Mouse (Mus musculus) bone marrow macrophage, adult 2 months (primary cell): Measurements from ENCODE around the gene Tex22. TPM values are rescaled to one million over a fixed set of nuclear protein-coding genes. Genes with fewer than 3 reads are reported as not detected.
A peak's percentile ranks its signal among the peaks of the same experiment; 100 is the strongest.

Source experiments
- H3K27ac ChIP-seq: 2 replicates; pipeline ENCODE4 v1.5.1; 2012; ENCODE audit warnings: low read depth, low read length; ENCODE audit not compliant: insufficient read depth
- H3K4me1 ChIP-seq: 2 replicates; pipeline ENCODE4 v1.6.1; 2012; ENCODE audit warnings: low read length; ENCODE audit not compliant: control insufficient read depth, insufficient read depth
- H3K4me3 ChIP-seq: 2 replicates; pipeline ENCODE4 v1.5.1; 2012; ENCODE audit warnings: mild to moderate bottlenecking, low read length, moderate library complexity; ENCODE audit not compliant: insufficient read depth
- CTCF ChIP-seq: IDR thresholded peaks from 2 replicates; pipeline ENCODE4 v1.5.1; 2012; ENCODE audit warnings: low read depth, mild to moderate bottlenecking, low read length, moderate library complexity
- POLR2A ChIP-seq: IDR thresholded peaks from 2 replicates; pipeline ENCODE4 v1.6.1; 2012; ENCODE audit warnings: mild to moderate bottlenecking, low read depth, low read length, borderline replicate concordance
- polyA plus RNA-seq: library from polyadenylated mRNA; stranded (reverse); fragments of >200 nt; gene quantifications from 2 replicates; pipeline ENCODE4 v1.2.4, GENCODE M21; 2012; ENCODE audit not compliant: missing spikeins, insufficient read depth, insufficient read length

Tex22 gene
- polyA plus RNA-seq, 1 experiment, result not detected

DNA sequence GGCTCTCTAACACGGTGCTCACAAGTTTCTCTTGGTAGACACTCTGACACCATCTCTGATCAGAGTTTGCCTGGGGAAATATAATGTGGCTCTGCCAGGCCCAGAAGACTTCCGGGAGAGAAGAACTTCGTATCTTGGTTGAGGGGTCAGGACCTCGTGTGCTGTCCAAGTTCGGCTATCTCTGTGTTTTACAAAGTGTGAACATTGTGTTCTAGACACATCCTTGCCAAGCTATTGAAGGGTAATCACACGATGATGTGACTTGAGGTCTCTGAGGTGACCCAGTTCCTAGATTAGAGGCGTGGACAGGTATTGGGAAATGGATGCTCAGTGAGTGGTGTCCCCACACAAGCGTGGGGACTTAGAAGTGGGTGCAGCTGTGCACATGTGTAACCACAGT lies 18.2 kb upstream of the Tex22 start:
- Histone ChIP-seq H3K27ac (no peak overlapping the region), H3K4me1 (no peaks in the 10 kb centered on the region), H3K4me3 (no peak overlapping the region)
- TF ChIP-seq POLR2A, result no peak
- TF ChIP-seq CTCF, result no peak

DNA sequence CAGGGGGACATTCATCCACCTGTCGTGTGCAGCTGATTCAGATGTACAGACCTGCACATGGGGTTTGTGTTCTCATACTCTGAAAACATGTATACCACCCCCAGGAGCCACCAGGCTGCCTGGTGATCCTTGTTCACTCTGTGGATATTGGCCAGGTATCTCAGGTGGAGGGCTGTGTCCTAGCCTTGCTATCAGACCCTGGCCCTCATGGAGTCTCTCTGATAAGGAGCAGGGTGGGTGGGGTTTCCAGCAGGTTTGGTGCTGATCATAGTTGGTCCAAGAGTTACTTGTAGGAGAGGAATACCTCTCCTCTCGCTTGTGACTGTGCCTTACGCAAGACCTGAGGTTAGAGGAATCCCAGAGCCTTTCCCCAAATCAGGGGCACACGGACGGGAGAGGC lies 14.1 kb upstream of the Tex22 start:
- no peak overlapping the region for H3K4me3 ChIP-seq
- H3K27ac ChIP-seq, result no peak overlapping the region
- no peaks in the 10 kb centered on the region for H3K4me1 ChIP-seq
- TF ChIP-seq POLR2A, result no peak
- TF ChIP-seq CTCF, result no peak

DNA sequence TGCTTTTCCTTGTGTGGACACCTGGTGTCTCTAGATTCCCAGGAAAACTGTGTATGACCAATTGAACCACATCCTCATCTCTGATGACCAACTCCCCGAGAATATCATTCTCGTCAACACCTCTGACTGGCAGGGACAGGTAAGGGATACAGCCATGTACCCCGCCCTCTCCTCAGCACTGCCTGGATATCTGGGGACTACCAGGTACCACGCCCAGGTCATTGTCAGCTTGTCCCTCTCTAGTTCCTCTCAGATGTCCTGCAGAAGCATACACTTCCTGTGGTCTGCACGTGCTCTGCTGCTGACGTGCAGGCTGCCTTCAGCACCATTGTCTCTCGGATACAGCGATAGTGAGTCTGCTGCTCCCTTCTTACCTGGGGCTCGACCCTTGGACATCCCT lies 12.7 kb upstream of the Tex22 start:
- TF ChIP-seq CTCF, result no peak
- TF ChIP-seq POLR2A, result no peak
- H3K4me1 ChIP-seq, result no peaks in the 10 kb centered on the region

DNA sequence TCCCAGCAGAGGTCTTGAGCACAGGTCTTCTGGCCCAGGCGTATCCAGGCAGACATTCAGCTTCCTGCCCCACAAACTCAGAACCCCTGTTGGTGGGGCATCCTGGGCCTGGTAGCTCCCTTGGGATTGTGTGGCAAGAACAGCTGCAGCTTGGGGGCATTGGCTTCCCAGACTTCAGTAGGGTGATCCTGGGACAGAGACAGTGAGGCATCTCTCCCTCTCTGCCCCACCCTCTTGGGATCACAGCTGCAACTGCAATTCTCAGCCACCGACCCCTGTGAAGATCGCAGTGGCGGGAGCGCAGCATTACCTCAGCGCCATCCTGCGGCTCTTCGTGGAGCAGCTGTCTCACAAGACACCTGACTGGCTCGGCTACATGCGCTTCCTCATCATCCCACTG lies 12.1 kb upstream of the Tex22 start:
- TF ChIP-seq POLR2A, result no peak
- no peak overlapping the region for H3K27ac ChIP-seq
- H3K4me1 ChIP-seq, result no peaks in the 10 kb centered on the region
- H3K4me3 ChIP-seq, result no peak overlapping the region

More for the DNA sequence above, 12.7 kb upstream of the Tex22 start:
- Histone ChIP-seq H3K4me3 (no peak overlapping the region), H3K27ac (no peak overlapping the region)

DNA sequence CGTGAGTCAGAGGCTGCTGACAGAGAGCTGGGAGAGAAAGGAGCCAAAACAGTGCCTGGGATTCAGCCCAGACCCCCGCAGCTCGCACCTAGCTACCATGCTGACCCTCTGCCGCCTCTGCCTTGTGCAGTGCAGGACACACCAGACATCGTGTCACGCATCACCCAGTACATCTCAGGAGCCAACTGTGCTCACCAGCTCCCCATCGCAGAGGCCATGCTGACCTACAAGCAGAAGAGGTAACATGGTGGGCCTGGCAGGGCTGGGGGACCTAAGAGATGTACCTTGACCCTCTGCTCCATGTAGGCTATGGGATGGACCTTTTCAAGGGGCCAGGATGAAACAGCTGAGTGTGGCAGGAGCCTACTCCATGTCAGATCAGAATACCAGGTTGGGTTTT lies 10.6 kb upstream of the Tex22 start:
- H3K4me3 ChIP-seq, result no peak overlapping the region
- no peak overlapping the region for H3K27ac ChIP-seq
- no peaks in the 10 kb centered on the region for H3K4me1 ChIP-seq
- no peak for TF ChIP-seq POLR2A
- TF ChIP-seq CTCF, result no peak

DNA sequence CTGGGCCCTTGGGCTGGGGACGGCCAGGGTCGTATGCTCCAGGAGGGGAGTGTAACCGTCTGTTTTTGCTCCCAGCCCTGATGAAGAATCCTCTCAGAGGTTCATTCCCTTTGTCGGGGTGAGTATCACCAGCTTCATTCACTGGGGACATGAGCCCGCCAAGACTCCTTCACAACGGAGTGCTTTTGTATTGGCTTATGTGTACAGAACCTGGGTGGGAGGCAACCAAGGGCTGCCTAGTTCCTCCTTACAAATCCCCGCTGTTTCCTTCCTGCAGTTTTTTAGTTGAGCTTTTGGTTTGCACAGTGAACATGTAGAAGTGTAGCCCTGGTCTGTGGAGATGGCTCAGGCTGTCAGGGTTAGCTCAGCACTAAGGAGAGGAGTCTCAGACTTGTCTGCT lies 6.3 kb upstream of the Tex22 start:
- TF ChIP-seq CTCF (no peak), POLR2A (no peak)
- no peak overlapping the region for H3K4me3 ChIP-seq
- H3K27ac ChIP-seq, result no peak overlapping the region
- H3K4me1 ChIP-seq, result no peaks in the 10 kb centered on the region

DNA sequence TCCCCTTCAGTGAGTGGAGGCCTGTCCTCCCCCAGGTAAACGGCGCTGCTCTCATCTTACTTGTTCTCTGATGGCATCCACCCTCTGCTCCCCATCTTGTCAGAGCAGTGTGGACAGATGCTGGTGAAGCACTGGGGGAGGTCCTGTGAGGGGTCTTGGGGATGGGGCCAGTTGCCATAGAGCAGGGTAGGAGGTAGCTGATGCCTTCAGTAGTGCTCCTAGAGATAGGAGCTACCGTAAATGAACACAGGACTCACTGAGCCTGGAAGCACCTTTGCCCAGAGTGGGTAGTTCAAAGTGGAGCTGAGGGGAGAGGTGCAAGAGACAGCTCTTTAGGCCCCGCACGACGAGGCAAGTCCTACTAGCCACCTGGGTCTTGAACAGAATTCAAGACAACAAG lies 4.9 kb upstream of the Tex22 start:
- TF ChIP-seq POLR2A (no peak), CTCF (no peak)
- Histone ChIP-seq H3K4me1 (no peaks in the 10 kb centered on the region), H3K27ac (no peak overlapping the region), H3K4me3 (no peak overlapping the region)

DNA sequence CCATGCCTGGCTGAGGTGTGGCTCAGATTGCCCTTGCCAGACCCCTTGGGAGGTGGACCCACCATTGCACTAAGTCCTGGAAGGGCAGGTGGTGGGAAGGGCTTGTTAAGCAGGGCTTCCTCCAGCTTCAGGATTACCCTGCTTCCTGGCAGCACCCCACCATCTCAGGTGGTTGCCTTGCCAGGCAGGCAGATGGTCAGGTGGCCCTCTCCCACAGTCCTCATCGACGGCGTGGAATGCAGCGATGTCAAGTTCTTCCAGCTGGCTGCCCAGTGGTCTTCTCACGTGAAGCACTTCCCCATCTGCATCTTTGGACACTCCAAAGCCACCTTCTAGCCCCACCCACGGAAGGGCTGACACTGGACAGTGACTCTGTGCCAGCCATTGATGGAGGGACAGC lies 3.0 kb upstream of the Tex22 start:
- no peak for TF ChIP-seq POLR2A
- H3K4me3 ChIP-seq, result no peak overlapping the region
- no peak overlapping the region for H3K27ac ChIP-seq
- peaks cover 7% of the 10 kb centered on the region for H3K4me1 ChIP-seq

DNA sequence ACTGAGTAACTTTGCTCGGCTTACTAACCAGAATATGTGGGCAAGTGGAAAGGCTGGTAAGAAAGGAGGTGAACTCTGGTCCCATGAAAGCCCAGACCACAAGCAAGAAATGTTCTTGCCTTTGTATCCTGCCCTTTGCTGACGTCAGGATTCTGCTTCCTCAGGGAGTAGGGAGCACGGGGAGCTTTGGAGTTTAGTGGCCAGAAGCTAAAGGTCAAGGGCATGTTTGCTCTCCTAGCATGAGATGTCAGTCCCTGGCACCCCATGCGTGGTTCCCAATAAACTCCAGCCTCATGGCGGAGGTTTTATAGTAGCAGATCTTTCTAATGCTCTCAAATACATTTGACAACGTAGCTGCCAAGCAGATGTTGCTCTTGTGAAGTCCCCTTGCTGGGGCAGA lies 2.5 kb upstream of the Tex22 start:
- Histone ChIP-seq H3K4me1 (peaks cover 7% of the 10 kb centered on the region), H3K27ac (no peak overlapping the region), H3K4me3 (no peak overlapping the region)
- TF ChIP-seq CTCF (no peak), POLR2A (no peak)

DNA sequence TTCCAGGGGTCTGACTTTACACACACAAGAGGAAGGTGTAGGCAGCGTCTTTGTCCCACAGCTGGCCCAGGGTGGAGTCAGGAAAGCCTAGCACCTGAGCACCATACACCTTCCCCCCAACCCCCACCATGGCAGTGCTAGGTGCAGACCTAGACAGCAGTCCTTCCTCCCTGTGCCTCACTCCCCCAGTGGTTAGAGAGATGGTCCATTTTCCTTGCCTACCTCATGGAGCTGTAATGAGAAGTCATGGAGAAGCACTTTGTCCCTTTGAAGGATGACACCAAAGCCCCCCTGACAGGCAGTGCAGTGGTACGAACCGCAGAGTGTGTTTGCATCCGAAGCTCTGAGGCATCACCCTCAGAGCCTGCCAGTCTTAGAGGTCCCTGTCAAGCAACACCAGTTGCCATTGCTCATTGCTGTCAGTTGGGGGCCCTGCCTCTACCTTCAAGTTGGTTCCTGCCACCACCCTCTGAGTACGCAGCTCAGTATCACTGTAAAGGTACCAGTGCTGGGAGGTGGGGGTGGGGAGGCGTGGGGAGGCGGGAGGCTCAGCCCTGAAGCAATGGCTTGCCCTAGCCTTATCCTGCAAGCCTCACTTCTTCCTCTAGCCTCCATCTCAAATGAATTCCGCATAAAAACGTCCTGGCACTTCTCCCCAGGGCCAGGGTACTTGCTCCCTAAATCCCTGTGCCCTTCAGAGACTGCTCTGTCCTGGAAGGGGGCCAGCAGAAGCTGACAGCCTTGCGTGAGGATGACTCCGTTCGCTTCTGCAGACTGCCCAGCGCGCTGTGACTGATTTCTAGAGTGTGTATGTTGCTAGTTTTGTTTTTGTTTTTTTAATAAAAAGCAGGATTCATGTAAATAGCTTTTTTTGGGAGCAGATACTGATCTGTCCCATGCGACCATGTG lies 628 bp upstream of the Tex22 start:
- TF ChIP-seq POLR2A (no peak), CTCF (no peak)
- H3K4me1 ChIP-seq, result peaks cover 7% of the 10 kb centered on the region
- H3K27ac ChIP-seq, result peak overlapping the region; percentile 22; the same call in 1 of the 2 replicates
- H3K4me3 ChIP-seq, result peak overlapping the region; percentile 19; the same call in 1 of the 2 replicates
